Mouse (Mus musculus): Measurements from ENCODE around the gene Flrt1.

- TF ChIP-seq POLR2A (IDR thresholded peaks at IDR 0.05; ENCODE audit: borderline replicate concordance, control insufficient read depth, low read depth, low read length): no peak
- TF ChIP-seq CTCF (IDR thresholded peaks at IDR 0.05; ENCODE audit: control insufficient read depth, insufficient read depth, low read length): no peak
Observed at GRCm38 (mm10) chr19:7044279-7044678, 61.2 kb downstream of the Flrt1 start.

Data from bone marrow, adult 2 months (tissue).